Mouse (Mus musculus) liver, embryonic 12.5 days (tissue): ENCODE data around the gene Gm10220. TPM values are rescaled to one million over a fixed set of nuclear protein-coding genes. Genes with fewer than 3 reads are reported as not detected.

Source experiments
- polyA plus RNA-seq: library from polyadenylated mRNA; unstranded; fragments of >200 nt; fragmentation: Nextera tagmentation; extraction: Ambion mirVana; gene quantifications from 2 replicates; pipeline ENCODE4 v1.2.1, GENCODE M21; 2016

The Gm10220 gene
- polyA plus RNA-seq, 1 experiment from 2014 or later, result not detected

Other genes with a start within 250 kb of the Gm10220 start
- gene Gm21663, start 179.0 kb downstream of the Gm10220 start, polyA plus RNA-seq, result not detected in 2 replicates
- gene Gm21671, start 167.0 kb downstream of the Gm10220 start, polyA plus RNA-seq, result not detected in 2 replicates
- gene Gm21680, start 148.8 kb downstream of the Gm10220 start, polyA plus RNA-seq, result not detected in 2 replicates
- 0.06 TPM in 1 of 2 replicates, not detected in the other for gene Gm21698, start 132.8 kb downstream of the Gm10220 start, polyA plus RNA-seq
- gene Gm1979, start 116.6 kb downstream of the Gm10220 start, polyA plus RNA-seq, result not detected in 2 replicates
- gene Gm5862, start 98.5 kb downstream of the Gm10220 start, polyA plus RNA-seq, result not detected in 2 replicates
- gene Speer4a, start 81.9 kb downstream of the Gm10220 start, polyA plus RNA-seq, result 0.06 TPM in 1 of 2 replicates, not detected in the other
- not detected in 2 replicates for gene Gm7347, start 62.8 kb downstream of the Gm10220 start, polyA plus RNA-seq
- gene Gm10471, start 32.1 kb downstream of the Gm10220 start, polyA plus RNA-seq, result not detected in 2 replicates
- 0.06 TPM in 1 of 2 replicates, not detected in the other for gene 5031410I06Rik, start 16.1 kb downstream of the Gm10220 start, polyA plus RNA-seq
- gene Gm7361, start 136.3 kb upstream of the Gm10220 start, polyA plus RNA-seq, result not detected in 2 replicates